Mouse (Mus musculus) left cerebral cortex, postnatal 14 days (tissue): Measurements from ENCODE around the gene Ppp4r2. TPM values are rescaled to one million over a fixed set of nuclear protein-coding genes. Genes with fewer than 3 reads are reported as not detected.

Experiments used
- DNase-seq, 2 experiments: peaks; one replicate each; pipeline ENCODE4 v3.0.0; 2021 to 2022; ENCODE audit warnings: low spot score in 2 of 2, mixed read lengths in 1 of 2
- intact Hi-C: fragments of 180-260 bp; cut with DNase I; formaldehyde crosslinking; loops from one replicate; pipeline ENCODE4 v1.15.1; 2025
- total RNA-seq, 2 experiments: library from RNA; stranded (reverse); gene quantifications; 2 replicates each; pipeline ENCODE4 v1.2.3; 2021

Gene Ppp4r2
- total RNA-seq, 2 experiments from 2014 or later = 65.1 to 70.8 TPM

DNA sequence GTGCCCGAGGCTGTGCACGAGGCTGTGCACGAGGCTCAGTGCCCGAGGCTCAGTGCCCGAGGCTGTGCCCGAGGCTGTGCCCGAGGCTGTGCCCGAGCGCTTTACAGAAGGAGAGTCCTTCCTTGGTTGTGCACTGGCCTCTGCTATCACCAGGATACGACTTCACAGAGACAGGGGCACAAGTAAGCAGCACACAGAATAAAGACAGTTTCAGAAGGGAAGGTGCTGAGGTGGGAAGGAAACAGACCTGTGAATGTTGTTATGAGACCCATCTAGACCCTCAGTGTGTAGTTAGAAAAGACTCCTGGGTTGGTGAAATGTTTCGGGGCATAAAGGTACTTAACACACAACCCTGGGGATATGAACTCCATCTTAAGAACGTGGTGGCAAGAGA lies 43.2 kb downstream of the Ppp4r2 start:
- intact Hi-C loops = loop anchor here (2.0 to 10.0 kb wide), 2 partner anchors 202 to 292 kb away; no protein-coding TSS in a partner anchor
- DNase-seq = no peak

DNA sequence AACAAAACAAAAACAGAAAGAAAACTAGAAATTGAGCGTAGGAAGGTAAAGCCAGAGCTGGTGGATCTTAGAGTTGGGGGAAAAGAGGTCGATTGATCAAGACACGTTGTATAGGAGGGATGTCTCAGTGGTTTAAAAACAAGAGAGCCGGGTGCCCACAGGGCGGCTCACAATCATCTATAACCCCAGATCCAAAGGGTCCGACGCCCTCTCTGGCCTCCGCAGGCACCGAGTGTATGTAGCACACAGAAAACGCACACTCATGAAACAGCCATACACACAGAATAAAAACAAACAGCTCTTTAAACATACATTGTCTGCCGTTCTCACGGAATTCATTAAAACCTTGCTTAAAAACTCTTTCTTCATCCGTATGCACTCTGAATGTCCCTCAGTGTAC lies 45.1 kb downstream of the Ppp4r2 start:
- no peak for DNase-seq
- intact Hi-C loops = loop anchor here (10.0 kb wide), 1 partner anchor 294 kb away; no protein-coding TSS in a partner anchor

DNA sequence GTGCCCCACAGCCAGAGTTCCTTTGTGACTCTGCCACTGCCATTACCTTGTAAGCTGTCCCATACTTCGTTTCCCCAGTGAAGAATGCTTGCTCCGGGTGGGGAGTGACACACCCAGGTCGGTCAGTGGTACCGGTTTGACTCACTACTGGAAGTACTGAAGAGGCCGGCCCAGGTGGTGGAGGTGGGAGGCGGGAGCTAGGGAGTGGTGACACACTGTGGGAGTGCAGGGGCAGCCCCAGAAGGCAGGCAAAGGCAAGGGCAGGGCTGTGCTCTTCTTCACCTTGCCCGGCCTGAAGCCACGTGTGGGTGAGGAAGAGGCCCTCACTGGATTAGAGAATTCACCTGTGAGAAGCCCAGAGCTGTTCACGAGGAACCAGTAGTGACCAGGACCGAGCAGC lies 46.2 kb downstream of the Ppp4r2 start:
- DNase-seq = no peak
- intact Hi-C loops = loop anchor here (5.0 to 10.0 kb wide), 2 partner anchors 295 to 738 kb away; no protein-coding TSS in a partner anchor

DNA sequence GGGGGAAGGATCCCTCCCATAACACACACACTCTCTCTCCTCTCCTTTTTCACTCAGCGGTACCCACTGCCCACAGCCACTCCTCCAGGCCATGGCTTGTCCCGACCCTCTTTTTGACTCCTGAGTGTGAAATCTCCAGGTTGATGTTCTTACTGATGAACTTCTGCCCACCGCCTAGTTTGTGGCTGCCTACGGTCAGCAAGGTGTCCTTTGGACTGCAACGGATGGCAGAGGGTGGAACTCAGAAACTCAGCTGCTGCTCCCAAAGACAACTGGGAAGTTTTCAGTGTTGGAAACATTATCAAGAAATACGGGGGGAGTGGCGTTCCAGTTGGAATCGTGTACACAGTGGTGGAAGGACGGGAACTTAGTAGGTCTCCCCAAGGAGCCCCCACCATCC lies 48.2 kb downstream of the Ppp4r2 start:
- intact Hi-C loops = loop anchor here (1.0 to 5.0 kb wide), 3 partner anchors 316 to 736 kb away; no protein-coding TSS in a partner anchor

DNA sequence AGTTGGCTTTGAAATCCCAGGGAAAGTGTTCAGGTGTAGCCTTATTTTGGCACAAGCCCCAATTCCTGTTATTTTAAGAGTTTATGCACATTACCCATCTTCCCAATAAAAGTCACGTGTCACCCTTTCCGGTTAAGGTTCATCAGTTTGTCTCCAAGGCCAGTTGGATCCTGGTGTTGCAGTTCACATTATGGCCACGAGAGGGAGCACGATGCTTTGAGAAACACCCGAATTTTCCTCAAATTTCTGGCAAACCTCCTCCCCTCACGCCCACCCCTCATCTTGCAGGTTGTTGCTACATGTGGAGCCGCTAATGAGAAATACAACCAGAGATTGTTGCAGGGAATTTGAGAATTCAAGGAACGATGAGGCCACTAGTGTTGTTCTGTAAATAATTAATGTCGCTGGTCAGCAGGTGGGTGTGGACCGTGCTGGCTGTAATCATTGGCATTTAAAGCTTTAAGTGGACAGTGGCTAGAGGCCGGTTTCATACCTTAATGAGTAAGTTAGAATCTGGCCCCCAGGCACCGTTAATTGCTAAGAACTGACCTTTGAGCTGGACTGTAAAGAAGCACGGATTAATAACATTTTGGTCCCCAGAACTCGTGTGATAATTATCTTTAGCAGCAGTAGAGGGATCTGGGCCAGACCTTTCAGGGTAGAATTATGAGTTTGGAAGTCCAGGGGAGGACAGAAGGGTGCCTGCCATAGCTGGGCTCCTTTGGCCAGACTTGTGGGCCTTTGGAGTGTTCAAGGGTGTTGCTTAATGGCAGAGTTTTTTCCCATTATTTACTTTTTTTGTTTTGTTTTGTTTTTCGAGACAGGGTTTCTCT lies 49.2 kb downstream of the Ppp4r2 start:
- DNase-seq = peak; percentile 85 to 86

More for the DNA sequence above, 48.2 kb downstream of the Ppp4r2 start:
- DNase-seq = no peak

DNA sequence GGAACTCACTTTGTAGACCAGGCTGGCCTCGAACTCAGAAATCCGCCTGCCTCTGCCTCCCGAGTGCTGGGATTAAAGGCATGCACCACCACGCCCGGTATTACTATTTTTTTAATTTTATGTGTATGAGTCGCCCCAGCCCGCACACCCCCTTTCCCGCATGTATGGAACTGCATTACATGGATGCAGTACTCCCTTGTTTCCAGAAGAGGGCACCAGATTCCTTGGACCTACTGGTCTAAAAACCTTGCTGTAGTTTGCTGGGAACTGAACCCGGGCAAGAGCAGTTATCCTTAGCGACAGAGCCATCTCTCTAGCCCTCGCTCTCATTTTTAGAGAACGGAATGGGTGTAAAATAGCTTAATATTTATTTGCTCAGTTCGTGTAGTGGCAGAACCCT lies 49.8 kb downstream of the Ppp4r2 start:
- intact Hi-C loops = loop anchor here (2.0 to 5.0 kb wide), 2 partner anchors 380 to 734 kb away; no protein-coding TSS in a partner anchor
- DNase-seq = peak in 1 of 2 experiments; percentile 42

More for the DNA sequence above, 49.2 kb downstream of the Ppp4r2 start:
- intact Hi-C loops = loop anchor here (1.0 to 5.0 kb wide), 3 partner anchors 315 to 735 kb away; no protein-coding TSS in a partner anchor

DNA sequence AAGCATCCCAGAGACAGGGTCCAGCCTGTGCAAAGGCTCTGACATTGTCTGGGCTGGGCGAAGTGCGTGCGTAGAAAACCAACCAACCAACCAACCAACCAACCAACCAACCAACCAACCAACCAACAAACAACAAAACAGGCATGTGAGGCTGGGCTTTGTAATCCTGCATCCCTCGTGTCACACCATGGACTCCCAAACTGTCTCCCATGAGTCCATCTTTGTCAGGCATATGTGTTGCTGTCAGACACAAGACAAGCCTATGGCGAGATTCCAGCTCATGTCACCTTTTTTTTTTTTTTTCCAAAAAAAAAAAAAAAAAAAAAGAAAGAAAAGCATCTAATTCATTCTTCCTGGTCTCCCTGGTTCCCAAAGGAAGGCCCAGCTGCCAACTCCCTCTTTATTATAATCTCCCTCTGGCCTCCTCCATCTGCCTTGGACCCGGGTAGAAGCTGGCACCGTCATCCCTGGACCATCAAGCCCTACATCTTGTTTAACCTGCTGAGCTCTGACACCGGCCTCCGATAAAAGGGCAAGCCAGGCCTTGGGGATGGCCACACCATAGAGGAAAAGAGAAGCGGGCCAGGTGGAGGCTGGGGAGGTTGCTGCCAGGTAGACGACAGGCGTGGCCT lies 51.3 kb downstream of the Ppp4r2 start:
- intact Hi-C loops = loop anchor here (5.0 kb wide), 1 partner anchor 733 kb away; no protein-coding TSS in a partner anchor
- no peak for DNase-seq

DNA sequence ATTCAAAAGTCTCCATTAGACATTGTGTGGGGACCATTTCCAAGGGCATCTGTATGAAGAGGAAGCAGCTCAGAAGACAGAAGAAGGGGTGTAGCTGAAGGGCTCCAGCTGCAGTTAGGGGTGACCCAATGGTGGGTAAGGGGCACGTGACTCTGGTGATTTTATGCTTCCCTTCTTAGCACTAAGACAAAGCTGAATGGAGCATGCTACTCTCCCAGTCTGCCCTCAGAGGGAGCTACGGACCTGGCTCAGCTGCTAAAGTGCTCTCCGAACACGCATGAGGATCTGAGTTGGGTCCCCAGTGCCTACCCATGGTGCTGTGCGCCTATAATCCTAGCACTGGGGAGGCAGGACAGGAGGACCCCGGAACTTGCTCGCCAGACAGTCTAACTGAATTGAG lies 52.0 kb downstream of the Ppp4r2 start:
- no peak for DNase-seq
- intact Hi-C loops = no loop called here

DNA sequence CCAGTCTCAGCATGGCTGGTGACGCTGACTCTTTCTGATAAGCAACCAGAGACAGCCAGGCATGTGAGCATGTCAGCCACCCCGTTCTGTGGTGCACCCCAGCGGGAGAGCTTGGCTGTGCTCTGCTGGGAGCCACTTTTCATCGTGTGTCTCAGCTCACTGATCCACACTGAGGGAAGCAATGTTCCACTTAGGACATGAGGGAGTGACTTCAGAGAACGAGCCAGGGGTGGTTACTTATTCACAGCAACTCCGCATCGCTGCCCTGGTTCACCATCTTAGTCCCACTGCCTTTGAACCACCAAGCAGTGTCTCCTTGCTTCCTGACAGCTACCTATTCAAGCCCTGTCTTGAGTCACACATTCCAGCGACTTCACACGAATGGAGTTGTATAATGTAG lies 53.6 kb downstream of the Ppp4r2 start:
- intact Hi-C loops = no loop called here
- no peak for DNase-seq

DNA sequence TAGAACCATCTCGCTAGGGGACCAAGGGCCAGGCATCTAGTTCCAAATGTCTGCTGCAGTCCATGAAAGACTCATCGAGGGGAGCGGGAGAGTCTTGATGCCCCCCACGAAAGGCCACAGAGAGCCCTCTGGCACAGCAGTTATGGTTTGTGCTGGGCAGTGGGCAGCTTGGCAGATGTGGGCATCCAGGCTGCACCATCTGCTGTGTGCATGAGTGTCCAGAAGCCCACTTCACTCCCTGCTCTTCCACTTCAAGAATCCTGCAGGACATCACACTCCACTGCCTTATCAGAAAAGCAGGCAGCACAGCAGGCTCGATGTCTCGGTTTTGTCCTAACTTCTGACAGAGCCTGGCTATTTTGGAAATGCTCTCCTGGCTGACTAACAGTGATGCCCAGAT lies 55.9 kb downstream of the Ppp4r2 start:
- DNase-seq = no peak
- intact Hi-C loops = no loop called here

DNA sequence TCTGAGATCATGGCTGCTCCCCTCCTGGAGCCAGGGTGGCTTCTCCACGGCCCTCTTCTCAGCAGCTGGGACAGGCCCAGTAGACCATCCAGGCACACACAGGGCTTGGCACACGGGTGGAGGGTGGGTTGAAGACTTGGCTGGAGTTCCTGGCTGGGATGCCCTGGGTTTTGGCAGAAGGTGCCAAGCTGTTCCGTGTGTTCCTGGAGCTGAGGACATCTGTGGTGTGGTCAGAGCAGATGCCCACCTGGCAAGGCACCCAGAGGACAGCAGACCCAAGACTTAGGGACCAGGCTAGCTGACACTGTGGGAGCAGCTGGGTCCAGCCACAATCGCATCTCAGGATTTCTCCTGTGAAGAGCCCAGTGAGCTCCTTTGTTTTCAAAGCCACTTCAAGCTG lies 59.1 kb downstream of the Ppp4r2 start:
- DNase-seq = no peak
- intact Hi-C loops = no loop called here

DNA sequence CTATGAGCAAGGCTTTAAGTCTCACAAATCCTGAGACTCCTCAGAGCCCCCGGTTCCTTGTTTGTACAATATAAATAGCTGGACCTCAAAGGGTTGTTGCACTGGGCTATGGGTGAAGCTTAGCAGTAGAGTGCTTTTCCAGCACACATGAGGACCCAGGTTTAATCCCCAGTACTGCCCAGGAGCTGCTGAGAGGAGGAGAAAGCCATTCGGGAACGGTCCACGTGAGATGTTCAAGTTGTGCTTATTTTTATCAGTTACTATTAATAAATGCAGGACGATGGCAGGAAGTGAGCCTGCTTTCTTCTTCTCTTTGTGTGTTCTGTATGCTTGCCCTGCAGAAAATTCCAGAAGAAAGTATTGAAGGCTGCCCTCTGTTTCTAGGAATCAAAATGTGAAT lies 59.7 kb downstream of the Ppp4r2 start:
- DNase-seq = no peak
- intact Hi-C loops = no loop called here

DNA sequence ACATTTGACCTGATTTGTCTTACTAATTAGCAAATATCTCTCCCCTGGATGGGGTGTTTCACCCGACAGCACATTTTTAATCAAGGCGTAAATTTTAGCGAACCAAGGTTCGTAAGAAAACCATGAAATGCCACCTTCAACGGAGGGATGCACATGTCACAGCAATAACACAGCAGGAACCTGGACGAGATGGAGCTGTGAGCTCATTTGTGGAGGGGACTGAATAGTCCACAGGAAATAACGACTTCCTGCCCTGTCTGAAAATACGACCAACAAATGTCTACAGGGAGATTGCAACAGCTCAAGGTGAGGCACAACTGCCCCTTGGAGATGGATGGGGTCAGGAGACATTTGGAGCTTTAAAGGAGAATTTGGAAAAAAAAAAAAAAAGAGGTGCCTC lies 61.8 kb downstream of the Ppp4r2 start:
- intact Hi-C loops = no loop called here
- no peak for DNase-seq

DNA sequence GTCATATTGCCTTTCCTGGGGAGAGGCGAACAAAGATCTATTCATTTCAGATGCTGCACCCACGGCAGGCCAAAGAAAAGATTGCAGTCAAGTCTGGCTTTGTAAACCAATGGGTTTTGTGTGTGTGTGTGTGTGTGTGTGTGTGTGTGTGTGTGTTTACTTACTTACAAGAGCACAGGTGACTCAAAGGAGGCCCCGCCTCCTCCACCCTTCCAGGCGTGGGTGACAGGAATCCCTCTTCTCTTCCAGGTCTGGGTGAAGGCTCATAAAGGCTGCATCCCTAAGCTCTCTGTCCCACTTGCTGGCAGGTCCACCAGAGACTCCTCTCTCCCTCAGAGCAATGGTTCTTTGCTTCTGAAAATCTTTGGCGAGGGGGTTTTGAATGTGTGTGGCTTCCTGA lies 63.5 kb downstream of the Ppp4r2 start:
- DNase-seq = no peak
- intact Hi-C loops = no loop called here

DNA sequence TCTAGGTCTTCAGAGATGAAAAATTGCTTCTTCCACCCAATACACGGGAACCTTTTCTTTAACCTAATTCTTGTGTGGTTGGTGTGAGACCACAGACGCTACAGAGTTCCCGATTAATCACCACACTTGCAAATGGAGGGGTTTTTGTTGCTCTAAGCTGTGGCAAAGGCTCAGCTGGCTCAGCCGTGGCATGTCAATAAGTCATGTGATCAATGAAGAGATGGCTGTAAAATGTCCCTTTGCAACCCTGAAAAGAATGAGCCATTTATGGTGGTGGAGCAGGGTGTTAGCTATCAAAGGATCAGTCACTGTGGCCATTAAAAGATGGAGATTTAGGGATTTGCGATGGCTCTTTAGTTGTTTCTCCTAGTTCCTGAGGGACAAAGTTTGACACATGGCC lies 71.0 kb downstream of the Ppp4r2 start:
- intact Hi-C loops = no loop called here
- DNase-seq = no peak

DNA sequence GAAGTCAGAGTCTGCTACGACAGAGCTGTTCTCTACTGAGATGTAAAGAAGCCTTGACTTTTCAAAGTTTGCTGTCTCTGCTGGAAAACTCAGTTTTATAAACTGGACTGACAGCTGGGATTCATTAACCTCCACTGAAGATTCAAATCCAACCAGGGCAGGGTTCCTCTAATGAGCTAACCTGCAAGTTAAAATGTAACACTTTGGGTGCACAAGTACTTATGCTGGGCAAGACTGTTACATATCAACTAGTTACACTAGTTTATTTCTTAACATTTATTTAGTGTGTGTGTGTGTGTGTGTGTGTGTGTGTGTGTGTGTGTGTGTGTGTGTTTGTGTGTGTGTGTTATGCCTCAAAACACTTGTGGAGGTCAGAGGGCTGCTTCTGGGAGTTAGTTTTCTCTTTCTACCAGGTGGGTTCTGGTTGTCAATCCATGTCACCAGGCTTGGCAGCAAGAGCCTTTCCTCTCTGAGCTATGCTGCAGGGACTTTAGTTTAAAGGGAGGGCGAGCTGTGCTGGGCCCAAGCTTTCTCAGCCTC lies 76.8 kb downstream of the Ppp4r2 start:
- no peak for DNase-seq
- intact Hi-C loops = no loop called here
